Mouse (Mus musculus): Measurements from ENCODE around the gene Mcm8.

GRCm38 (mm10) chr2:132781439-132782068, 34.4 kb upstream of the Mcm8 start:
- TF ChIP-seq CTCF (conservative IDR thresholded peaks at IDR 0.05; ENCODE audit: insufficient read depth, insufficient read length, low read depth, low read length) (no peak), POLR2A (IDR thresholded peaks at IDR 0.05; ENCODE audit: low read depth, low read length) (no peak)

All from kidney, adult 2 months (tissue).